Mouse (Mus musculus) heart, postnatal 0 days (tissue): ENCODE results near the gene Krt42. TPM values are rescaled to one million over a fixed set of nuclear protein-coding genes. Genes with fewer than 3 reads are reported as not detected.
A peak's percentile ranks its signal among the peaks of the same experiment; 100 is the strongest.
"Not testable (repeated sequence)": the region's sequence is repeated elsewhere in the genome, so short reads cannot be mapped to it uniquely, and the experiment has no call there.

Source experiments
- ATAC-seq: fragments of 200-750 bp; cut with Nextera tagmentation; 2 replicates; pipeline ENCODE4 v1.8.0; 2017; ENCODE audit warnings: low read depth, moderate number of reproducible peaks, moderate library complexity; ENCODE audit not compliant: insufficient read depth
- DNase-seq: peaks from one replicate; pipeline ENCODE4 v3.0.0-alpha.2; 2016; ENCODE audit warnings: low spot score
- H3K27ac ChIP-seq: fragments of 300-500 bp; sonication (generic); 2 replicates; pipeline ENCODE4 v1.5.1; 2014; ENCODE audit warnings: low read depth, mild to moderate bottlenecking
- H3K27me3 ChIP-seq: fragments of 300-500 bp; sonication (generic); 2 replicates; pipeline ENCODE4 v1.6.1; 2014; ENCODE audit warnings: low read length, mixed read lengths; ENCODE audit not compliant: control insufficient read depth, insufficient read depth
- H3K36me3 ChIP-seq: fragments of 300-500 bp; sonication (generic); replicated peaks from 2 replicates; pipeline ENCODE4 v1.6.1; 2014; ENCODE audit warnings: low read length, mixed read lengths; ENCODE audit not compliant: control insufficient read depth, insufficient read depth
- H3K4me1 ChIP-seq: fragments of 300-500 bp; sonication (generic); 2 replicates; pipeline ENCODE4 v1.6.1; 2014; ENCODE audit warnings: antibody characterized with exemption; ENCODE audit not compliant: control insufficient read depth, insufficient read depth
- H3K4me2 ChIP-seq: fragments of 300-500 bp; sonication (generic); 2 replicates; pipeline ENCODE4 v1.6.1; 2014; ENCODE audit warnings: low read depth, mild to moderate bottlenecking, low read length, moderate library complexity
- H3K4me3 ChIP-seq: fragments of 300-500 bp; sonication (generic); 2 replicates; pipeline ENCODE4 v1.5.1; 2014; ENCODE audit warnings: low read depth, low read length
- H3K9ac ChIP-seq: fragments of 300-500 bp; sonication (generic); replicated peaks from 2 replicates; pipeline ENCODE4 v1.6.1; 2014; ENCODE audit warnings: low read depth, low read length, mixed read lengths
- H3K9me3 ChIP-seq: fragments of 300-500 bp; sonication (generic); replicated peaks from 2 replicates; pipeline ENCODE4 v1.6.1; 2016; ENCODE audit warnings: low read length; ENCODE audit not compliant: control insufficient read depth
- CTCF ChIP-seq: IDR thresholded peaks from 2 replicates; pipeline ENCODE4 v1.5.1; 2016; ENCODE audit warnings: antibody characterized with exemption, control low read depth, low read depth
- EP300 ChIP-seq: IDR thresholded peaks from 2 replicates; pipeline ENCODE4 v1.6.1; 2016; ENCODE audit warnings: antibody characterized with exemption, low read depth
- WGBS: fragments of 180-500 bp; shearing (Covaris S2); extraction: QIAGEN DNeasy Blood & Tissue Kit; methylation state at CpG from one replicate; pipeline ENCODE4 v1.1.7; 2014; 5-methylcytosine and 5-hydroxymethylcytosine counted together
- polyA plus RNA-seq: library from polyadenylated mRNA; unstranded; fragments of >200 nt; fragmentation: Nextera tagmentation; extraction: Ambion mirVana; gene quantifications from 2 replicates; pipeline ENCODE4 v1.2.1, GENCODE M21; 2015
- total RNA-seq: library from RNA; depleted of rRNA; stranded (reverse); fragments of >200 nt; gene quantifications from 2 replicates; pipeline ENCODE4 v1.2.3, GENCODE M21; 2014; ENCODE audit warnings: low replicate concordance

Krt42 gene
- total and polyA plus RNA-seq, 2 experiments from 2014 or later, result not detected

- ATAC-seq (peak; percentile 75), DNase-seq (peak; percentile 42)
- TF ChIP-seq EP300, result peak; percentile 47; the same call in 1 of the 2 replicates
- TF ChIP-seq CTCF, result no peak
- Histone ChIP-seq H3K4me1 (peaks cover 6% of the 10 kb centered on the region; the same call in 1 of the 2 replicates), H3K9ac (no peak overlapping the region), H3K27me3 (no peaks in the 10 kb centered on the region), H3K9me3 (no peaks in the 10 kb centered on the region), H3K4me3 (no peak overlapping the region), H3K36me3 (no peaks in the 10 kb centered on the region), H3K4me2 (no peak overlapping the region), H3K27ac (peak overlapping the region; percentile 71)
- 26% methylated on average over 5 of the region's 5 CpGs for WGBS
Measured at GRCm38 (mm10) chr11:100312096-100312679, 42.5 kb upstream of the Krt42 start.

DNA sequence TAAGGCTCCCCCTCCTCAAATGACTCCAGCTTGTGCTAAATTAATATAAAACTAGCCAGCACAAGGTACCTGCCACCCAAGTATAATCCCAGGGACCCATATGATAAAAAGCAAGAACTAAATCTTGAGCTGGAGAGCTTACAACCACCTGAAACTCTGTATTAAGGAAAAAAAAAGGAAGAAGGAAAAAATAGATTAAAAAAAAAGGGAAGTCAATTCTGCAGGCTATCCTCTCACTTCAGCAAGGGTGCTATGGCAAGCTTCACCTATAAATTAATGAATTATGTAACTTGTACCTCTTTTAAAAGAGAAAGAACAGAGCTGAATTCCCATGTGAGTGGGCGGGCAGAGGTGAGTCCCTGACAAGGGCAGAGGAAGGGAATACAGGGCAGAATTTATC, 42.0 kb upstream of the Krt42 start:
- WGBS, result 18% methylated on average over 1 of the region's 1 CpGs
- Histone ChIP-seq H3K9ac (no peak overlapping the region), H3K4me3 (no peak overlapping the region), H3K4me1 (peaks cover 6% of the 10 kb centered on the region; the same call in 1 of the 2 replicates), H3K36me3 (no peaks in the 10 kb centered on the region), H3K9me3 (no peaks in the 10 kb centered on the region), H3K27ac (peak overlapping the region; percentile 71), H3K4me2 (no peak overlapping the region), H3K27me3 (no peaks in the 10 kb centered on the region)
- TF ChIP-seq EP300, result no peak
- TF ChIP-seq CTCF, result no peak
- DNase-seq (no peak), ATAC-seq (no peak)

- not testable (repeated sequence) for H3K36me3 ChIP-seq, ATAC-seq
- 84% methylated on average over 6 of the region's 6 CpGs for WGBS
Measured at GRCm38 (mm10) chr11:100308672-100309071, 39.0 kb upstream of the Krt42 start.

DNA sequence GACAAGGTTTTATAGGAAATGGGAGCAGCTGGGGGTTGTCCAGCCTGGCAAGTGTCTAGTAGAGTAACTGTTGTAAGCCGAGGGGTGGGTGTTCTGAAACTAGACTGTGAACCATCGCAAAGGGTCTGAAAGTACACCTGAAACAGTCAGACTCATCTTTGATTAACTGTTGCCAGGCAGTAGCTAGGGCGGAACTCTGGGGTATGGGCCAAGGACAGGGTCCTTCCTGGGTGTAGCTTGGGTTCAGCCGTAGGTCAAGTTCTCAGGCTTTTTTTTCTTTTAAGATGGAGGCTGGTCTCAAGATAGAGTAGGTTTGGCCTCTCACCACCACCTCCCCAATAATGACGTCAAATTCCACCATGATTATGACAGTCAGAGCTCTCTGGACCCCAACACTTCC, 38.2 kb upstream of the Krt42 start:
- H3K36me3 ChIP-seq, result no peaks in the 10 kb centered on the region
- no peaks in the 10 kb centered on the region for H3K27me3 ChIP-seq
- TF ChIP-seq CTCF (no peak), EP300 (no peak)
- H3K9ac ChIP-seq, result no peak overlapping the region
- peaks cover 6% of the 10 kb centered on the region; the same call in 1 of the 2 replicates for H3K4me1 ChIP-seq
- 78% methylated on average over 5 of the region's 5 CpGs for WGBS
- H3K4me3 ChIP-seq, result no peak overlapping the region
- H3K9me3 ChIP-seq, result no peaks in the 10 kb centered on the region
- DNase-seq (no peak), ATAC-seq (no peak)
- H3K27ac ChIP-seq, result no peak overlapping the region
- no peak overlapping the region for H3K4me2 ChIP-seq

More at GRCm38 (mm10) chr11:100308672-100309071, 39.0 kb upstream of the Krt42 start:
- H3K9me3 ChIP-seq, H3K27ac ChIP-seq, DNase-seq, H3K9ac ChIP-seq, H3K4me1 ChIP-seq, H3K4me3 ChIP-seq, H3K4me2 ChIP-seq, H3K27me3 ChIP-seq: not testable (repeated sequence)

GRCm38 (mm10) chr11:100301292-100301691, 31.6 kb upstream of the Krt42 start:
- no peak for ATAC-seq
- Histone ChIP-seq H3K4me1 (0 out of 2 replicates have a peak, but pooled peaks cover 4% of the 10 kb centered on the region), H3K36me3 (no peaks in the 10 kb centered on the region), H3K9ac (no peak overlapping the region), H3K27ac (no peak overlapping the region), H3K4me3 (no peak overlapping the region), H3K27me3 (0 out of 2 replicates have a peak, but pooled peaks cover 8% of the 10 kb centered on the region), H3K4me2 (no peak overlapping the region), H3K9me3 (no peaks in the 10 kb centered on the region)
- no peak for TF ChIP-seq CTCF
- TF ChIP-seq EP300, result no peak
- no peak for DNase-seq
- 68% methylated on average over 5 of the region's 5 CpGs for WGBS

- Histone ChIP-seq H3K4me1 (0 out of 2 replicates have a peak, but pooled peaks cover 4% of the 10 kb centered on the region), H3K27ac (no peak overlapping the region), H3K4me3 (no peak overlapping the region), H3K36me3 (no peaks in the 10 kb centered on the region), H3K9me3 (no peaks in the 10 kb centered on the region), H3K9ac (no peak overlapping the region), H3K4me2 (no peak overlapping the region), H3K27me3 (0 out of 2 replicates have a peak, but pooled peaks cover 8% of the 10 kb centered on the region)
- ATAC-seq (no peak), DNase-seq (no peak)
- WGBS, result 7% methylated on average over 5 of the region's 5 CpGs
- TF ChIP-seq CTCF (peak; percentile 90), EP300 (no peak)
Measured at GRCm38 (mm10) chr11:100300293-100300692, 30.6 kb upstream of the Krt42 start.
